Mouse (Mus musculus) MEL (cell line): ENCODE measurements around the gene Spg11. TPM values are rescaled to one million over a fixed set of nuclear protein-coding genes. Genes with fewer than 3 reads are reported as not detected.

ENCODE experiments used
- DNase-seq: peaks from one replicate; pipeline ENCODE4 v3.0.0; 2011; ENCODE audit warnings: low read depth, low spot score
- H3K27ac ChIP-seq: 2 replicates; pipeline ENCODE4 v1.5.1; 2012; ENCODE audit warnings: low read depth, mild to moderate bottlenecking, control low read depth, low read length, moderate library complexity; ENCODE audit not compliant: control insufficient read depth
- H3K27me3 ChIP-seq, 2 experiments: fragments of 150-350 bp in 1 of 2; sonication (generic) in 1 of 2; 2 replicates each; pipeline ENCODE4 v1.6.1; 2012; ENCODE audit warnings: low read length in 2 of 2, mild to moderate bottlenecking in 2 of 2, improper control_type of control experiment in 1 of 2, moderate library complexity in 1 of 2; ENCODE audit not compliant: insufficient read depth in 2 of 2, control insufficient read depth in 1 of 2
- H3K36me3 ChIP-seq, 2 experiments: 2 replicates each; pipeline ENCODE4 v1.6.1; 2012 to 2014; ENCODE audit warnings: low read length in 2 of 2, improper control_type of control experiment in 1 of 2, inconsistent platforms in 1 of 2, mild to moderate bottlenecking in 1 of 2; ENCODE audit not compliant: insufficient read depth in 2 of 2, control insufficient read depth in 1 of 2
- H3K4me1 ChIP-seq, 2 experiments: fragments of 150-350 bp in 1 of 2; sonication (generic) in 1 of 2; 2 replicates each; pipeline ENCODE4 v1.6.1; 2012; ENCODE audit warnings: low read length in 2 of 2, improper control_type of control experiment in 1 of 2, mild to moderate bottlenecking in 1 of 2; ENCODE audit not compliant: insufficient read depth in 2 of 2, control insufficient read depth in 1 of 2
- H3K4me3 ChIP-seq, 2 experiments: fragments of 150-350 bp in 1 of 2; sonication (generic) in 1 of 2; 2 replicates each; pipeline ENCODE4 v1.5.1; 2012; ENCODE audit warnings: low read depth in 2 of 2, low read length in 2 of 2, mild to moderate bottlenecking in 2 of 2, moderate library complexity in 2 of 2, control low read depth in 1 of 2, improper control_type of control experiment in 1 of 2; ENCODE audit not compliant: control insufficient read depth in 1 of 2, insufficient read depth in 1 of 2
- H3K79me2 ChIP-seq: 2 replicates; pipeline ENCODE4 v1.6.1; 2012; ENCODE audit warnings: mild to moderate bottlenecking, low read length, moderate library complexity; ENCODE audit not compliant: control insufficient read depth, poor library complexity, insufficient read depth
- H3K9ac ChIP-seq: 2 replicates; pipeline ENCODE4 v1.6.1; 2012; ENCODE audit warnings: low read depth, mild to moderate bottlenecking, control low read depth, low read length, moderate library complexity; ENCODE audit not compliant: control insufficient read depth, poor library complexity, severe bottlenecking
- H3K9me3 ChIP-seq: fragments of 150-350 bp; sonication (generic); replicated peaks from 2 replicates; pipeline ENCODE4 v1.6.1; 2012; ENCODE audit warnings: mild to moderate bottlenecking, low read length, improper control_type of control experiment, moderate library complexity; ENCODE audit not compliant: insufficient read depth
- BHLHE40 ChIP-seq: IDR thresholded peaks from 2 replicates; pipeline ENCODE4 v1.6.1; 2012; ENCODE audit warnings: low read depth, mild to moderate bottlenecking, inconsistent platforms, low read length, improper control_type of control experiment, borderline replicate concordance
- CHD2 ChIP-seq: IDR thresholded peaks from 2 replicates; pipeline ENCODE4 v1.6.1; 2011; ENCODE audit warnings: low read length, improper control_type of control experiment
- ELF1 ChIP-seq: IDR thresholded peaks from 2 replicates; pipeline ENCODE4 v1.6.1; 2014; ENCODE audit warnings: low read depth, mild to moderate bottlenecking, inconsistent platforms, low read length, improper control_type of control experiment, moderate library complexity
- JUND ChIP-seq: IDR thresholded peaks from 2 replicates; pipeline ENCODE4 v1.6.1; 2011; ENCODE audit warnings: low read depth, mild to moderate bottlenecking, improper control_type of control experiment, low read length
- MEF2A ChIP-seq: IDR thresholded peaks from 2 replicates; pipeline ENCODE4 v1.6.1; 2014; ENCODE audit warnings: low read depth, mild to moderate bottlenecking, inconsistent platforms, low read length, improper control_type of control experiment; ENCODE audit not compliant: poor library complexity, insufficient replicate concordance, severe bottlenecking; ENCODE audit errors: extremely low read depth
- MYB ChIP-seq: IDR thresholded peaks from 2 replicates; pipeline ENCODE4 v1.6.1; 2011; ENCODE audit warnings: mild to moderate bottlenecking, low read depth, low read length, improper control_type of control experiment
- NELFE ChIP-seq: IDR thresholded peaks from 2 replicates; pipeline ENCODE4 v1.6.1; 2011; ENCODE audit warnings: low read depth, low read length, improper control_type of control experiment
- NRF1 ChIP-seq: IDR thresholded peaks from 2 replicates; pipeline ENCODE4 v1.6.1; 2014; ENCODE audit warnings: low read depth, mild to moderate bottlenecking, inconsistent platforms, low read length, improper control_type of control experiment, moderate library complexity; ENCODE audit not compliant: poor library complexity, insufficient read depth, severe bottlenecking
- POLR2AphosphoS5 ChIP-seq: IDR thresholded peaks from 2 replicates; pipeline ENCODE4 v1.6.1; 2012; ENCODE audit warnings: low read depth, borderline replicate concordance, mild to moderate bottlenecking, inconsistent platforms, low read length, moderate library complexity, mixed read lengths
- RCOR1 ChIP-seq: IDR thresholded peaks from 2 replicates; pipeline ENCODE4 v1.6.1; 2012; ENCODE audit warnings: low read depth, mild to moderate bottlenecking, inconsistent platforms, low read length, improper control_type of control experiment
- TBP ChIP-seq: IDR thresholded peaks from 2 replicates; pipeline ENCODE4 v1.8.0; 2011; ENCODE audit warnings: low read depth, low read length, improper control_type of control experiment
- TCF12 ChIP-seq: IDR thresholded peaks from 2 replicates; pipeline ENCODE4 v1.6.1; 2014; ENCODE audit warnings: low read depth, mild to moderate bottlenecking, inconsistent platforms, low read length, improper control_type of control experiment, moderate library complexity
- UBTF ChIP-seq: IDR thresholded peaks from 2 replicates; pipeline ENCODE4 v1.6.1; 2012; ENCODE audit warnings: low read depth, mild to moderate bottlenecking, inconsistent platforms, low read length, improper control_type of control experiment, moderate library complexity, borderline replicate concordance; ENCODE audit not compliant: insufficient read depth
- ZC3H11A ChIP-seq: IDR thresholded peaks from 2 replicates; pipeline ENCODE4 v1.6.1; 2012; ENCODE audit warnings: low read depth, mild to moderate bottlenecking, inconsistent platforms, low read length, improper control_type of control experiment
- ZMIZ1 ChIP-seq: IDR thresholded peaks from 2 replicates; pipeline ENCODE4 v1.6.1; 2012; ENCODE audit warnings: low read depth, mild to moderate bottlenecking, inconsistent platforms, low read length, improper control_type of control experiment, moderate library complexity
- polyA plus RNA-seq, 2 experiments: library from polyadenylated mRNA; stranded (reverse) in 1 of 2; unstranded in 1 of 2; fragments of >175 nt in 1 of 2; fragments of >200 nt in 1 of 2; gene quantifications; 2 replicates each; pipeline versions ENCODE4 v1.2.1 to v1.2.4; 2012; ENCODE audit warnings: low replicate concordance in 2 of 2, low read depth in 1 of 2; ENCODE audit not compliant: insufficient read length in 2 of 2, insufficient read depth in 1 of 2, missing spikeins in 1 of 2
- total RNA-seq: library from RNA; depleted of rRNA; stranded (reverse); fragments of 300-350 nt; gene quantifications from 2 replicates; pipeline ENCODE4 v1.2.3, GENCODE M21; 2012

The Spg11 gene
- total and polyA plus RNA-seq, 3 experiments: 5.9 to 6.9 TPM; not detected in 1

DNA sequence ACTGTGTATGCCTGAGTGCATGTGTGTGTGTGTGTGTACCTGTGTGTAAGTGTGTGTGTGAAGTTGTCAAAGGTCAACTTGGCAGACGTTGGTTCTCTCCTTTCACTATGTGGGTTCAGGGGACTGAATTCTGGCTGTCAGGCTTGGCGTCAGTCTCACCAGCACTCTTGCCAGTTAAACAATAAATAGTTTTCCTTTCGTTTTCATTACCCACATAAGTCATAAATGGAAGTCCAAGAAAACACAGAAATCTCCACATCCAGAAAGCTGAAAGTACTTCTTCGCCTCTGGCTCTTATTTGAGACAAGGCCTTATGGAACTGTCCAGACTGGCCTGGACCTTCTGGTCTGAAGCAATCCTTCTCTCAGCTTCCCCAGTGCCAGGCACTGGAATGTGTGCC lies 27.6 kb upstream of the Spg11 start:
- H3K9ac ChIP-seq: peak overlapping the region; percentile 40
- H3K27ac ChIP-seq: peak overlapping the region; percentile 25; the same call in 1 of the 2 replicates
- no peaks in the 10 kb centered on the region for H3K27me3 ChIP-seq
- H3K9me3 ChIP-seq: no peaks in the 10 kb centered on the region
- peaks cover 0 to 19% of the 10 kb centered on the region in 2 experiments; a peak in 3 of 4 replicates for H3K36me3 ChIP-seq
- H3K79me2 ChIP-seq: peaks cover 31% of the 10 kb centered on the region
- DNase-seq: no peak
- 0 out of 4 replicates have a peak overlapping the region, but pooled peaks of 1 of the 2 experiments have one; percentile 11 for H3K4me3 ChIP-seq
- peaks cover 7 to 13% of the 10 kb centered on the region in 2 experiments for H3K4me1 ChIP-seq
- TF ChIP-seq NRF1: no peak

DNA sequence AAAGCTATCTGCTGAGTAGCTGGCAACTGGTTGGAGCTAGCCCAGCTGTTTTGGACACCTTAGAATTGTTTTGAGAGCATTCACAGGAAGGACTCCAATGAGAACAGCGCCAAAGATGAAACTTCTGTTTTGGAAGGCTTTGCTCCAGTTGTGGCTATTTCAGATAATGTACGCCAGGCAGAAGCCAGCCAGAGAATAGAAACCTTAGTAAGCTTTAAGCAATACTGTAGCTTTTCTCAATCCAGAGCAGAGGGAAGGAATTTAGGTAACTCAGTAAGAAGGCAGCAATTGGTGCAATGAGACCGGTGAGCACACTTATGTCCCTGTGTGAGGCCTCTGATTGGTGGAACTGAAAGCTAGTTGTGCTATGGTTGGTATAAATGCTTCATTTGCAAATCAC lies 24.9 kb upstream of the Spg11 start:
- Histone ChIP-seq H3K9me3 (no peaks in the 10 kb centered on the region), H3K27me3 (no peaks in the 10 kb centered on the region), H3K36me3 (peaks cover 0 to 9% of the 10 kb centered on the region in 2 experiments; a peak in 2 of 4 replicates), H3K9ac (no peak overlapping the region), H3K27ac (no peak overlapping the region), H3K4me1 (peaks cover 8 to 11% of the 10 kb centered on the region in 2 experiments), H3K4me3 (no peak overlapping the region)
- DNase-seq: no peak
- no peak for TF ChIP-seq TCF12
- TF ChIP-seq POLR2AphosphoS5: no peak
- no peak for TF ChIP-seq NELFE
- TF ChIP-seq MYB: no peak
- TF ChIP-seq MEF2A: no peak
- TF ChIP-seq ZC3H11A: no peak
- TF ChIP-seq RCOR1: no peak
- no peak for TF ChIP-seq CHD2
- TF ChIP-seq ZMIZ1: no peak
- no peak for TF ChIP-seq UBTF
- no peak for TF ChIP-seq JUND
- no peak for TF ChIP-seq TBP
- no peak for TF ChIP-seq BHLHE40
- TF ChIP-seq ELF1: no peak
- TF ChIP-seq, all 39 proteins: peak for 0
- peaks cover 6% of the 10 kb centered on the region for H3K79me2 ChIP-seq
